Mouse (Mus musculus): Measurements from ENCODE around the gene Dlx3.

Dlx3 gene

DNA sequence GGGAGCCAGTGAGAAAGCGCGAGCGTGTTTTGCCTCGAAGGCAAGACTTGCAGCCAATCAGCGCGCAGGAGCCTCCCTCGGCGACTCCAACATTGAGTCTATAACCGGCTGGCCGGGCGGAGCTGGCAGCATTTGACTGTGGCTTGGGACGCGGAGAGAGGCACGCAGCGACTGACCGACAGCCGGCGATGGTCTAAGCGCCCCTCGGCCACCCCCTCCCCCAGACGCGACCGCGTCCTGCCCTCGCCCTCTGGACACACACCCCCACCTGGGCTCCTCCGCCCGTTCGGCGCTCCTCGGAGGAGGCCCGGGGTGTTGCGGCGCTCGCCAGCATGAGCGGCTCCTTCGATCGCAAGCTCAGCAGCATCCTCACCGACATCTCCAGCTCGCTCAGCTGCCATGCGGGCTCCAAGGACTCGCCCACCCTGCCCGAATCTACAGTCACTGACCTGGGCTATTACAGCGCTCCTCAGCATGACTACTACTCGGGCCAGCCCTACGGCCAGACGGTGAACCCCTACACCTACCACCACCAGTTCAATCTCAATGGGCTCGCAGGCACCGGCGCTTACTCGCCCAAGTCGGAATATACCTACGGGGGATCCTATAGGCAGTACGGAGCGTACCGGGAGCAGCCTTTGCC lies at the start of gene Dlx3:
TSS of gene Dlx3 (plus strand) at position 130 of the 643 bp plus-strand sequence.
- peak; percentile 85 for DNase-seq (ENCODE audit: low spot score)

DNA sequence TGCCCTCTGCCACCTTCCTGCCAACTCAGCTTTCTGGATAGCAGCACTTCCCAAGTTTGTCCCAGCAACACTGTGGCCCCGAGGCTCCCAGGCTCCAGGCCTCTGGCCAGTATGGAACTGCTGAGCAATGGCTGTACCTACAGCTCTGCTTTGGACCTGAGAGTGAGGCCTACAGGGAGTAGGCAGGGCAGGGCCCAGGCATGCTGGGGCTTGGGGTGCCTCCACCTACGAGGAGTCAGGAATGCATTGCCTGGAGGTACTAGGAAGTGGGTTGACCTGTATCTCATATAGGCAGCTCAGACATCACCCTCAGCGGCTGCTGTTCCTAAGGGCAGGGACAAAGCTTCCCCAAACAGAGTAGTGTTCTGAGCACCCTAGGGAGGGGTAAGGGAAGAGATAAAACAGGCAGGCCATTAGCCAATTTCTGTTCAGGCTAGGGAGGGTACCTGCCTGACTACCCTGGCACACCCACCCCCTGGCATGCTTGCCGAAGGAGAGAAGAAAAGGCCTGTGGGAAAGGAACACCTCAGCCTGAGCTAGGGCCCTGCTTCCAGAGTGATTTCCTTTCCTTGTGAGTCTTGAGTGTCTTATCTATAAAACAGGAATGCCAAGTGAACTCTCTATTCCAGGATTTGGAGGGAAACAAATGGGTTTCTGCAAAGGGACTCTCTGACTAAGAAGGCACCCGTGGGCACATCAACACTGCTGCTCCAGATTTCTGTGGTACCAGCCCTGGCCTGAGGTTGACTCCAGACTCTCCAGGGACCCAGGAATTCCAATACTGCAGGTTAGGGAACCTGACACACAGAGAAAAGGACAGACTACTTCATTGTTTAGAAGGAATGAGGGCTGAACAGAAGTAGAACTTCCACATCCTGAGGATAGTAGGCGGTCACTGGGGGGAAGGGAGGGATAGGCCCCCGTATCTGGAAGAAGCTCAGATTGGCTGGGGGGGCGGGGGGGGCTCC lies 49.5 kb upstream of the Dlx3 start:
- DNase-seq (ENCODE audit: low spot score) = no peak

DNA sequence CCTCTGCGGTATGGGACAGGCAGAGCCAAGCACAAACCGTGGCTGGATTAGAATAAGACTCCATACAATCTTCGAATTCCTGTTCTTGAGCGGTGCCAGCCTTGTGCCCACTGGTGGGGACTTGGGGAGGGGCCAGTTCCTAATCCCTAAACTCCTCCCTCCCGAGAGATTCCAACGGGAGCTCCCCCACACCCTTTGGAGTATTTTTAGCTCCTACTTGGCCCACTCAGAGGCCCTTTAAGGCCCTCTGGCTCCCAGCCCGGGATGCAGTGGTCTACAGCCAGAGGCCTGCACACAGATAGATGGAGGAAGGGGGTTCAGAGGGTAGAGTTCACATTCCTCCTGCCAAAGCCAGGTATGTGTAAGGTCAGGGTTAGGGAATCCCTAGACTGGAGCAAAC lies 48.7 kb upstream of the Dlx3 start:
- DNase-seq (ENCODE audit: low spot score) = no peak

DNA sequence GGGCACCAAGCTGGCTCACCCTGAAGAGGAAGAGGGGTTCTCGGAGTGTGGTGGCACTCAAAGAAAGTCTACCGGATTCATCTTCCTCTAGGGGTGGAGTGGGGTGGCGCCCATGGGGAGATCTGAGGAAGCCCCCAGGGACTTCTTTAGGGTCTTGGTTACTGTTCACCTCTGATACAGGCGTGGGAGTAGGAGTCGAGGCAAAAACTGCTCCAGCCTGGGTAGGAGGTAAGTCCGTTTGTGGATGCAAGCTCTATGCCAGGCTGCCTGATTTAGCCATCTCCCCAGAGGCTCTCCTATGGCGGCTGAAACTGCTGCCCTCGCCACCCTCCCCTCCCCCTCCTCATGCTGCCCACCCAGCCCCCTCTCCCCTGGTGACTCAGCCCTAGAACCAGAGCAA lies 47.8 kb upstream of the Dlx3 start:
- no peak for DNase-seq (ENCODE audit: low spot score)

DNA sequence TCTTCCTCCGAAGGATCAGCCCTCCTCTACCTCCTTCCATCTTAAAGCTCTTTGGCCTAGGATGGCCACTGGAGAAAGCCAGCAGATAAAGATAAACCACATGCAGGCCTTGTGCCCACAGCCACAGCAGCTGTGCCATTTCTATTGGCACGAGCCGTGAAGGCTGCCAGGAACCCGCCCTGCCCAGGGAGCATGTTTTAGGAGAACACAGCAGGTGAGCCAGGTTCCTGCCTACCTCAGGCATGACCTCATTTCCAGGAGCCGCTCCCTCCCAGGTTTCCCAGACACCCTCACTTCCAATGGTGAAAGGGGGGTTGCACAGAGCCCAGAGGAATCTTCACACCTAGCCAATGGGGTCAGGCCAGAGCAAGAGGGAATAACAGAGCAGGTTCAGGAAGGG lies 47.1 kb upstream of the Dlx3 start:
- no peak for DNase-seq (ENCODE audit: low spot score)

DNA sequence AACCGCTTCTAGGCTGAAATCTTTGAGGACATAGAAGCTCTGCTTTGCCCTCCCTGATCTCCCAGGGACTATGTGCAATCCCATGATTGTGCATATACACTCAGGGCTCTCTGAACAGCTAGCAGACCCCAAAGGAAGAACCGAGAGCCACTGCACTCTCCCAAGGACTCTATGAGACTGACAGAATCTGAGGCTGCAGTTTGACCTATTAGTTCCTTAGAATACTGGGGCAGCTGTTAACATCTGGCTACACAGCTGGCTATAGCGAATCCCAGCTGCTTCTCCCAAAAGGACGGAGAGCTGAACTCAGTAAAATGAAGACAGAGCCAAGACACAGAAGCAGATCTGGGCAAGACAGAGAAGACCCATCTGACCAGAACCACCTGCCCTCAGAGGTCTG lies 46.1 kb upstream of the Dlx3 start:
- DNase-seq (ENCODE audit: low spot score) = no peak

DNA sequence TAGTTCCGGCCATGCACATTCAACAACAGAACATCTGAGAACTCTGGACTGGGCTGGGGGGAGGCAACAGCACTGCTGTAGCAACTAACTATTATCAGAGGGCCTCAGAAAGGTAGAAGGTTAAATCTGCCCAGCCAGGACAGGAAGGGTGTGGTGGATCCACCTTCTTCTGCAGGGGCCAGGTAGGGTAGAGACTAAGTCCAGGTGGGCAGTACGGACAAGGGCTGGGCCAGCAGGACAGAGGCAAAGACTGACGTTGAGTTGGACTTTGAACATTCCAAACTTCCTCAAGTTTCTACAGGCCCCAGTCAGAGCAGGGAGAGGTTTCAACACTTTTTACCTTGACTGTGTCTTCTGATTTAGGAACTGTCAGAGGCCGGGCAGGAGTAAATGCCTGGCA lies 45.2 kb upstream of the Dlx3 start:
- DNase-seq (ENCODE audit: low spot score) = no peak

DNA sequence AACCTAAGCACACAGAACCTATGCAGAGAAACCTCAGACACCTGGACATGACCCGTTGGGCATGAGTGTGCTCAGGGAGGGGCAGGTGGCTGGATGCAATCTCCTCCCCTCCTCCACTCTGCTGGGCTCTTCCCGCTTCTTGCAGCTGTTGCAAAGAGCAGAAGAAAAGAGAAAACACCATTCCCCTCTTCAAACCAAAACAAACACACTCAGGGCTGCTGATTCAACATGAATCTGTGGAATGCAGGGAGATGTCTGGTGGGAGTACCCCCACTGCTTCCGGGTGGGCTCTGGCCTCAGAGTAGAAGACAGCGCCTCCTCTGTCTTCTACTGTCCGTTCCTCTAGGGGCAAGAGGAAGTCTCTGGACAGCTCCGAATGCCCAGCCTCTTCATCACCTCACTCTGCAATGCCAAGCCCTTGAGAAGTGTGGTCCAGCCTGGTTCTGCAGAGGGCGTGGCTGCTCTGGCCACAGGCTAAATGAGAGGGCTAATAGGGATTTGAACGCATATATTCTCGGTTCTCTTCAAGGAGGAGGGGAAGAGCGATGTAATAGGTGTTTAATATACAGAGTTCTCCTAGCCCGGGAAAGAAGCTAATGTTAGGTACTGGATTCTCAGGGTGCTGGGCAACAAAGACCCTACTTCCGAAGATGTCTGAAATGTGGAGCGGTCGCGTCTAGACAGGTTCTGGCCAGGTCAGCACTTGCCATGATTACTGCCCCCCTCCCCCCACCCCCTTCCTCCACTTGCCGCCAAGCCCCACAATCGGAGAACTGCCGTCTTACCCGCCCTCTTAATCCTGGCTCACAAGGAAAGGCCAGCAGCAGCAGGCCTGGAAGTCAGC lies 44.5 kb upstream of the Dlx3 start:
- DNase-seq (ENCODE audit: low spot score) = peak; percentile 59

DNA sequence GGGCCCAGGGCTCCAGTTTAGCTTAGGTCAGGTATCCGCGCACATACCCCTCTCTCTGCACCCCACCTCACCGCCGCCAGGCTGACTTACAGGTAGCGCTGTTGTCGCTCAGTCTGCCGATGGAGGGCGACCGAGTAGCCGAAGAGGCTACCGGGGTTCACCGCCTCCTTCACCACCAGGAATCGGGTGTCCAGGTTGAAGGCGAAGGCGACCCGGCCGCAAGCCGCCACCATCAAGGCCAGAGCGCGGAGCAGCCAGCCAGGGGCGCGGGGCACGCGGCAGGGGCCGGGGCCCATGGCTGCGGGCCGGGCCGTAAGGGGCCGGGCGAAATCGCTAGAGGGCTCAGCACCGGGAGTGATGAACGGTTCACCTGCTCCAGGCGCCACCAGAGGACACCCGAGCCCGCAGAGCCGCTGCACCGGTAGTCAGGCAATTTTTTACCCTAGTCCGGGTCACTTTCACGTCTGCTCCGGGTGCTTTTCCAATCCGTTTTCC lies 43.8 kb upstream of the Dlx3 start:
- DNase-seq (ENCODE audit: low spot score) = peak; percentile 66

DNA sequence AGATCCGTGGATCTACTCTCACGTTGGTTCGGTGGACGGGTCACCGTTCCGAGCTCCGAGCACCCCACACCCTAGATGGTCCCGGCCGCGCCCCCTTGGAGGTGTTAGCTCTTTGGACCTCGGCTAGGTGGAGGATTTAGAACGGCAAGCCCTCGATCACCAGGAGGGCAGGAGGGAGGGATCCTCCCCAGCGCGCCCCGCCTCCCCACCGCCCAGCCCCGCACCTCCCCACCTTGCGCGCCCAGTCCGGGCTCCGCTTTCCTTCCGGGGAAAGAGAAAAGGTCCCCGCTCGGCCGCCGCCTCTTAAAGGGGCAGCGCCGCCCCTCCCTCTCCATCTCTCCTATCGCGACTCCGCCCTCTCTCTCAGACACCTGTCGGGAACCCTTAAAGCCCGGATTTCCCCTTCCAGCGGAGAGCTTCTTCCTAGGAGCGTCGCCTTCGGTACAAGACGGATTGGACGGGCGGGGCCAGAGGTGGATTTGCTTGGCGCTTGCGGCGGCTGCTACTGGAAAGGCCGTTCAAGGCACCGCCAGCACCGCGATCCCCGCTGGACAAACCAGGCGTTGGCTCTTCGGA lies 43.3 kb upstream of the Dlx3 start, which contains the start of gene Itga3:
TSS of gene Itga3 (minus strand) at position 266 of the 576 bp plus-strand sequence.
- peak; percentile 76 for DNase-seq (ENCODE audit: low spot score)

DNA sequence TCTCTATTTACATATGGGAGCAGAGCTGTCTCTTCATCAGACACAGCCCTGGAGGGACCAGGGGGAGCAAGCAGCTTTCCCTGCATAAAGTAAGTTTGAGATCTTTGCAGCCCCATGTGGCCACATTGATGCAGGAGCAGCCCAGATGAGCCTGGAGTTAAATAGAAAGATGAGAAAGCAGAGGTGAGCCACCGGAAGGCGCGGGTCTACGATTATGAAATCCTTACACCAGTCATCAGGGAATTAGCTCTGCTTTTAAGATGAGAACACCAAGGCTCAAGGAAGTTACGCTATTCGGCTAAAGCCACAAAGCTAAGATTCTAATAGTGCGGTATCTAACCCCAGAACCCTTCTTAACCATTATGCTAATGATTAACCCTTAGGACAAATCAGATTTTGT lies 42.0 kb upstream of the Dlx3 start:
- DNase-seq (ENCODE audit: low spot score) = no peak

DNA sequence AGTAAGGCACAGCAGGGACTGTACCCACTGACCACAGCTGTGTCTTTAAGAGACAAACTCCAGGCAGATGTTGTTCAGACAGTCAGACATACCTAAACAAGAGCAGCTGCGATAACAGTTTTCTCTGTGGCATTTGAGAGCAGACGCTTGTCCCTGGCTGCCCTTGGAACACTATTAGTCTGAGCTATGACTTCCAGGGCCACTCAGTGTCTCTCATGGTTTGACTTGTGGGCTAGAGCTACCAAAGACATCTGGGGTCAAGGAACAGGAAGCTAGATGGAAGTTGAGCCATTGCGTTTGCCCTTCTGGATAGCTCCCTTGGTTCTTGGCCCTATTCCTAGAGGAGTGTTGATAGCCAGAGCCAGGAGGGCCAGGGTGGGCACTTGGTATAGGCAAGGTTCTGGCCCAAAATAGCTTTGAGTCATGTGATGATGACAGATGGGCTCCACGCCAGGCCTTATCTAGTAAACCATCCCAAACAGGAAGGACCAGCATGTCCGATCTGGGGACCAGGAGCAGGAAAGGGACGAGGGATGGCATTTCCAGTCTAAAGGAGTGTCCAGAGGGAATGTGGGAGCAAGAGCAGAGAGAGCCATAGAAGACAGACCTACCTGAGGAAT lies 40.6 kb upstream of the Dlx3 start:
- DNase-seq (ENCODE audit: low spot score) = no peak

DNA sequence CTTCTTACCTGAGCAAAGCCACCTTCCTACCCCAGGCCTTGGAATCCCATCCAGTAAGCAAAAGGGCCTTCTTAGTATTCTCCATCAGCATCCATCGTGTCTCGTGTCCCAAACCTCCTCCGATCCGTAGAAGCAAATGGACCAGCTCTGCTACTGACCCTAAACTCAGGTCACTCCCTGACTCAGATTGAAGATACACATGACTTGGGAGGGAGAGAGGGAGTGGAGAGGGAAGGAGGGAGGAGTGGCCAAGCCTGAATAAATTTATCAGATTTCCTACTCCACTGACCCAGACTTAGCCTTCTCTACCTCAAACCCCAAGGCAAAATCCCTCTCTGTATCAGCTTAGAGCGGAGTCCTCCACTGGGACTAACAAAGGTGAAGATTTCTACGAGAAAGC lies 39.1 kb upstream of the Dlx3 start:
- DNase-seq (ENCODE audit: low spot score) = no peak

DNA sequence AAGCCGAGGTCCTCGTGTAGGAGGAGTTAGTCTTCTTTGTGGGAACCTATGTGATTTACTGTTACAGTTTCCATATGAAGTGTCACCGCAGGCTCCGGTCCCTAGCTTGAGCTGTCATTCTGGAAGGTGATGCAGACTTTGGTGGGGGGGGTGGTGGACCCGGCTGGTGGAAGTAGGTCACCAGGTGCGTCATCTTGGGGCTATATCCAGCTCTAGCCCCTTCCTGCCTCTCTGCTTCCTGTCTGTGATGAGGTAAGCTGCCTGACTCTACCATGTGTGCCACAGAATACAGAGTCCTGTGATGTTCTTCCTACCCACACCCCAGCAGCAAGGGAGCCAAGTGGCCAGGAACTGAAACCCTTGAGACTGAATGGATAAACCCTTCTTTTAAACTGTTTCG lies 37.0 kb upstream of the Dlx3 start:
- DNase-seq (ENCODE audit: low spot score) = no peak

DNA sequence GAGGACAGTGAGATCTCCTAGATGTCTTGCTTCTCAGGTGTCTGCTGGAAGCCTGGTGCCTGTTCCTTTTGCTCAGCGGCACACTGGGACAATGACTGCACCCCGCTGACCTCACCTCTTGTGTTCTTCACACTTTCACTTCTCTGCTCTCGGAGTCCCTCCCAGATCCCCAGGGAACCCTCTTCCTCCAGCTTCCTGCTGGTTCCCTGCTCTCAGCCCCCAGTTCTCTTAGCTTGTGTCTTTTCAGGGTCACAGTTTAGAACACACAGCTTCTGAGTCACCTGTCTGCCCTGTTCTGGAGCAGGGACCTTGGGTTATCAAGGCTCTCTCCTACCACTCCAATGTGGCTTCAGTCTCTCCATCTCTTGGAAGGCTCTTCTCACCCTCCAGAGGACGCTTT lies 35.7 kb upstream of the Dlx3 start:
- no peak for DNase-seq (ENCODE audit: low spot score)

DNA sequence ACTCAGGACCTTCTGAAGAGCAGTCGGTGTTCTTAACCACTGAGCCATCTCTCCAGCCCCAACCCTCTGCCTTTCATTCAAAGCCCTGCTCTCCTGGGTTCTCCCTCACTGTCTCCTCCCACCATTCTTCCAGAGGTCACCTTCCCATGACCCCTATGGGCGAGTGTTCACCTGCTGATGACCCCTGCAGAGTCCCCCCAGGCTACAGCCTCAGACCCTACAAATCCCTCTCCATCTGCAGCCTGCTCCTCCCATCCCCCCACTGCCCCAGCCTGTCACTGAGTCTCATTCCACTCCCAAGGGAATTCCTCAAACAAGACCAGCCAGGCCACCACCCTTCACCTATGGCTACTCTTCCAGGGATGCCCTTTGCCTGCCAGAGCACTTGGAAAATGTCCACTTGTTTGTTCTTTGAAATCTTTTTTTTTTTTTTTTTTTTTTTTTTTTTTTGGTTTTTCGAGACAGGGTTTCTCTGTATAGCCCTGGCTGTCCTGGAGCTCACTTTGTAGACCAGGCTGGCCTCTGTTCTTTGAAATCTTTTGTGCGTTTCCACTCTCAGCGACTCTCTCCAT lies 35.0 kb upstream of the Dlx3 start:
- peak; percentile 63 for DNase-seq (ENCODE audit: low spot score)

DNA sequence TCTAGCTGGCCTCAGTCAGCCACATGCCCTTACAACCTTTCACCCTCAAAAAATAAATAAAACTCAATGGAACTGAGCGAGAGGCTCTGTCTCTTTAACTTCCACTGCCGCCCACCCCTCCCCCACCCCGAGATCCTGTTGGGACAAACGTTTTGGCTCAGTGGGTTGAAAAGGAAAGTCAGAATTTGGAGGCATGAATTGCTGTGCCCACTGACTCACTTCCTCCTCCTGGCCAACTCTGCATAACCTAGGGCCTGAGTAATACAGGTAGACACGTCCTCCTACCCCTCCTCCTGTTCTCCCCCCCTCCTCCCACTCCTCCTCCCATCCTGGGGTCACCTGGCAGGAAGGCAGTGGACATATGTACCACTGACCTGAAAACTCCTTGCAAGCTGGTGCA lies 34.2 kb upstream of the Dlx3 start:
- DNase-seq (ENCODE audit: low spot score) = no peak

DNA sequence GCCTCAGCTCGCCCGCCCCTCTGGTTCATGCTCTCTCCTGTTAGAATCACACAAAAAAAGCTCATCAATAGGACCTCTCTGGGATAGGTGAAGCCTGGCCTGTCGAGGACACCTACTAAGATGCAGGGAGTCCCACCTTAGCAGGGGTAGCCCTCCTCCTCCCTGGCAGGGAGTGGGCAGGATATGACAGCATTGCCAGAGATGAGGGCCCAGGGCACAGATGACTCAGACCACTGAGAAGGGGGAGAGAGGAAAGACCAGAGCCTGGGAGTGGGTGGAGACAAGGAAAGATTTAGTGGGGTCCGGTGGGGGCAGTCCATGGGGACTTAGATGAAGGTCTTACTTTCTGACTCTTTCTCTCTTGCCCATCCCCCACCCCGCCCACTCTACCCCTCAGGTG lies 33.7 kb upstream of the Dlx3 start:
- DNase-seq (ENCODE audit: low spot score) = no peak

DNA sequence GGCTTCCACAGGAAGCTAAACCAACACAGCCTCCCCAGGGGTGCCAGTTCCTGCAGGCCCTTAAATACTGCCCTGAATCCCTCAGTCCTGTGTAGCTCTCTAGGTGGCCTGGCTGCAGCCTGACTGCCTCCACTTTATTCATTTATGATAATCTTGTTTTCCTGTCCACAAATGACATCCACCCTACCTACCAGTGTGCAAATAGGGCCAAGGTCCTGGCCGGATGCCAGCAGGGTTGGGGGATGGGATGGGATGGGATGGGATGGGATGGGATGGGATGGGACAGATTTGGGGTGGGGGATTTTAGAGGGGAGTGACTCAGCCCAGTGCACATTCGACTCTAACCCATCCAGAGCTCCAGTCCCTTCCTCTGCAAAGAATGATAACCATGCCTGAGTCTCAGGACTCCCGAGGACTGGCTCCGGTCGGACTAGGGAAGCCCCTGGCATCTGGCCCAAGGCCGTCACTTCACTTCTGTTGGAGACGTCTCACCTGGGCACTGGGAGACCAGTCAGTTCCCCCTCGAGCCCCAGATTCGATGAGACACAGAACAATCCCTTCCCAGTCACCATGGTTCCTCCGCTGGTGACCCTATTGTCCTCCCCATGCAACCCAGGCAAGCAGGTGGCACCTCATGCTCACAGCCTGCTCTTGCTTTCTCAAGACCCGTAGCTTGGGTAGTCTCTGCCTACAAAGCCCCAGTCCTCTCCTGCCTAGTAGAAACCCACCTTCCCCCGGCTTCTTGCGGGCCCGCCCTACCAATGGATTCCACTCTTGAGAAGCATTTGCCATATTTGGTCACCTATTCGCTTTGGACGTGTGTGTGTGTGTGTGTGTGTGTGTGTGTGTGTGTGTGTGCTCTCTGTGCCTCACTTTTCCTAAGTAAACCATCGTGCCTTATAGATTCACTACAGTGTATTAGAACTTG lies 32.4 kb upstream of the Dlx3 start:
- no peak for DNase-seq (ENCODE audit: low spot score)

DNA sequence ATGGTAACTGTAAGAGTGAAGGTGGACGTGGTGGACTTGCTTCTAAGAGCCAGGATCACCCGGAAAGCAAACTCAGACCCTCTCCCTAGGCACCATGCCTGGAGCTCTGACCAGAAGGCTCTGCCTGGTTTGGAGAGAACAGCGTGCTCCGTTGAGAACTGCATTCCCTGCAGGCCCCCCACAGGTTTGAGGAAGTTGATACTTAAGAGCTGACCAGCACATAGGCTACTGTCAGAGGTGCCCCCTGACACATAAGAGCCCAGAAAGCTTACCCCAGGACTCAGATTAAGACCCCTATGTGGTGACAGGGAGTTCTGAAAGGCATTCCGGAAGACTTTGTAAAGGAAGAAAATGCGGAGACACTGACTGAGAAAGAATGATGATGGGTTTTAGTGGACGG lies 31.6 kb upstream of the Dlx3 start:
- DNase-seq (ENCODE audit: low spot score) = no peak
